Mouse (Mus musculus) liver, embryonic 14.5 days (tissue): ENCODE data around the gene Gtf2f2. TPM values are rescaled to one million over a fixed set of nuclear protein-coding genes. Genes with fewer than 3 reads are reported as not detected.

Source experiments
- ATAC-seq: fragments of 200-750 bp; cut with Nextera tagmentation; 2 replicates; pipeline ENCODE4 v1.8.0; 2017; ENCODE audit warnings: moderate number of reproducible peaks, mild to moderate bottlenecking, moderate library complexity; ENCODE audit not compliant: insufficient read depth
- DNase-seq, 3 experiments: peaks; one replicate each; pipeline ENCODE4 v3.0.0-alpha.2; 2012 to 2013; ENCODE audit warnings: low read depth in 3 of 3, low spot score in 3 of 3
- H3K27ac ChIP-seq: fragments of 300-500 bp; sonication (generic); 2 replicates; pipeline ENCODE4 v1.5.1; 2014; ENCODE audit warnings: moderate library complexity, mild to moderate bottlenecking, control low read depth, inconsistent platforms
- H3K27me3 ChIP-seq: fragments of 300-500 bp; sonication (generic); 2 replicates; pipeline ENCODE4 v1.6.1; 2014; ENCODE audit warnings: mild to moderate bottlenecking, low read length, moderate library complexity; ENCODE audit not compliant: control insufficient read depth, insufficient read depth
- H3K36me3 ChIP-seq: fragments of 300-500 bp; sonication (generic); replicated peaks from 2 replicates; pipeline ENCODE4 v1.6.1; 2014; ENCODE audit warnings: low read depth; ENCODE audit not compliant: control insufficient read depth, insufficient read depth
- H3K4me1 ChIP-seq, 2 experiments: fragments of 200-500 bp in 1 of 2; fragments of 300-500 bp in 1 of 2; sonication (generic) in 1 of 2; replicated peaks; 2 replicates each; pipeline ENCODE4 v1.6.1; 2012 to 2014; ENCODE audit warnings: antibody characterized with exemption in 1 of 2, inconsistent platforms in 1 of 2, low read length in 1 of 2; ENCODE audit not compliant: control insufficient read depth in 2 of 2, insufficient read depth in 2 of 2
- H3K4me2 ChIP-seq: fragments of 300-500 bp; sonication (generic); 2 replicates; pipeline ENCODE4 v1.6.1; 2014; ENCODE audit warnings: low read depth, mild to moderate bottlenecking, control low read depth, moderate library complexity
- H3K4me3 ChIP-seq, 2 experiments: fragments of 200-500 bp in 1 of 2; fragments of 300-500 bp in 1 of 2; sonication (generic) in 1 of 2; 2 replicates each; pipeline ENCODE4 v1.5.1; 2012 to 2014; ENCODE audit warnings: low read depth in 2 of 2, low read length in 2 of 2, mild to moderate bottlenecking in 2 of 2, control low read depth in 1 of 2, inconsistent platforms in 1 of 2, moderate library complexity in 1 of 2; ENCODE audit not compliant: insufficient read depth in 1 of 2
- H3K9ac ChIP-seq: fragments of 300-500 bp; sonication (generic); replicated peaks from 2 replicates; pipeline ENCODE4 v1.6.1; 2014; ENCODE audit warnings: mild to moderate bottlenecking, control low read depth, moderate library complexity
- H3K9me3 ChIP-seq: fragments of 300-500 bp; sonication (generic); 2 replicates; pipeline ENCODE4 v1.6.1; 2016; ENCODE audit warnings: low read length, mixed read lengths; ENCODE audit not compliant: control insufficient read depth
- CTCF ChIP-seq: IDR thresholded peaks from 2 replicates; pipeline ENCODE4 v1.5.1; 2016; ENCODE audit warnings: antibody characterized with exemption, low read depth, control low read depth
- EP300 ChIP-seq: IDR thresholded peaks from 2 replicates; pipeline ENCODE4 v1.6.1; 2016; ENCODE audit warnings: antibody characterized with exemption, low read depth
- WGBS: fragments of 180-500 bp; shearing (Covaris S2); extraction: QIAGEN DNeasy Blood & Tissue Kit; methylation state at CpG from one replicate; pipeline ENCODE4 v1.1.7; 2014; ENCODE audit not compliant: insufficient replicate concordance; 5-methylcytosine and 5-hydroxymethylcytosine counted together
- polyA plus RNA-seq, 2 experiments: library from polyadenylated mRNA; depleted of rRNA in 1 of 2; stranded (reverse) in 1 of 2; unstranded in 1 of 2; fragments of >200 nt; fragmentation: Nextera tagmentation in 1 of 2; extraction: Ambion mirVana in 1 of 2; gene quantifications; 2 replicates each; pipeline versions ENCODE4 v1.2.1 to v1.2.3; 2012 to 2014

Gene Gtf2f2
- polyA plus RNA-seq, 2 experiments, result 13.1 to 27.1 TPM

DNA sequence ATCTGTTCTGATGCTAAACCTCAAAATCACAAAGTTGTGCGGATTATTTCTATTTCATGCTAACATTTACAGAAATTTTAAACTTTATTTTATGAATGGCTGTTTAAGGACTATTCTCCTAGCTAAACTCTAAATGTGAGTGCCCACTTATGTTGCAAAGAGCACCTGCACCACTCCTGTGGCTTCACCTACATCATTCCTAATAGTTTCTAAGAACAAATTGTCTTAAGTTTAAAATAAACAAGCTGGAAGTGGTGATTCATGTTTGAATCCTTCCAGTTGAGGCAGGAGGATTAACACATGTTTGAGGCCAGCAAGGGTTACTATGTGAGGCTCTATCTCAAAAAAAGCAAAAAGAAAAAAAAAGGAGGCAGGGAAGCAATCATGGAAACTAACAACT is 46.2 kb downstream of the Gtf2f2 start:
- H3K36me3 ChIP-seq, result no peaks in the 10 kb centered on the region
- H3K27ac ChIP-seq, result no peak overlapping the region
- TF ChIP-seq CTCF (no peak), EP300 (no peak)
- DNase-seq (no peak), ATAC-seq (no peak)
- H3K4me2 ChIP-seq, result no peak overlapping the region
- no peak overlapping the region for H3K4me3 ChIP-seq
- H3K9ac ChIP-seq, result no peak overlapping the region
- H3K4me1 ChIP-seq, result no peaks in the 10 kb centered on the region
- no peaks in the 10 kb centered on the region for H3K9me3 ChIP-seq
- 78% methylated on average over 1 of the region's 1 CpGs for WGBS
- H3K27me3 ChIP-seq, result no peaks in the 10 kb centered on the region

DNA sequence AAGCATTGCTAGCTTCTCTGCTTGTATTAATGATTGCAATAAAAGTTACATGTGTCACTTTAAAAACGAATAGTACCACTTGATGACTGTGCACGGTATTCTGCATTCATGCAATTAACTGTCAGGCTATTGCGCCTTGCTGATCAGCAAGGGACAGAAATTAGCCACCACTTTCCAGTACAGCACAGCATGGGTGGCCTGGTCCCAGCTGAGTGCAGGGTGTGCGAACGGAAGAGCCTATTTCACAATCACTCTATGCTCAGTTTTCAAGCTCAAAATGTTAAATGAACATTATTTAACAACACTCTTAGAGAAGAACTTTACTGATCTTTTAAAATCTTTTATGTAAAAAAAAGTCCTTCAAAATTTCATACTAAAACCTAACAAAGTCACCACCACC is 46.7 kb downstream of the Gtf2f2 start:
- H3K9me3 ChIP-seq, result no peaks in the 10 kb centered on the region
- DNase-seq (no peak), ATAC-seq (no peak)
- H3K27ac ChIP-seq, result no peak overlapping the region
- no peak overlapping the region for H3K4me2 ChIP-seq
- TF ChIP-seq CTCF (no peak), EP300 (no peak)
- no peak overlapping the region for H3K9ac ChIP-seq
- H3K4me1 ChIP-seq, result no peaks in the 10 kb centered on the region
- H3K4me3 ChIP-seq, result no peak overlapping the region
- 68% methylated on average over 5 of the region's 5 CpGs for WGBS
- no peaks in the 10 kb centered on the region for H3K27me3 ChIP-seq
- H3K36me3 ChIP-seq, result no peaks in the 10 kb centered on the region

DNA sequence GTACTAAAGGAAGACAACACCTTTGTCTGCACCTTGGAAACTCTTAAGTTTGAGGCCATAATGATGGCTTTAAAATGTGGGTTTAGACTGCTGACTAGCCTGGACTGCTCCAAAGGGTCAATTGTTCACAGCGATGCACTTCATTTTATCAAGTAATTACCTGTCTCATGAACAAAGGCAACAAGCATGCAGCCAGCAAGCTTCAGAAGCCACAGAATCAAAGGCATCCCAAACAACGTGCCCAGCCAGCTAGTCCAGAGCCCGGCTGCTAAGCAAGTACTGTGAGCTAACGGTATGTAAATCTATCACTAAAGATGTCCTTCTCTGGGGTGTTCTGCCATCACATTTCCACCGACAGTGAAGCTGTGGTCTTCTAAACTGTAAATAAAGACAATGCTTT is 47.5 kb downstream of the Gtf2f2 start:
- no peak for DNase-seq
- H3K36me3 ChIP-seq, result no peaks in the 10 kb centered on the region
- no peaks in the 10 kb centered on the region for H3K9me3 ChIP-seq
- no peak for ATAC-seq
- H3K4me3 ChIP-seq, result no peak overlapping the region
- no peak overlapping the region for H3K9ac ChIP-seq
- no peak overlapping the region for H3K4me2 ChIP-seq
- no peaks in the 10 kb centered on the region for H3K4me1 ChIP-seq
- TF ChIP-seq EP300 (no peak), CTCF (no peak)
- H3K27me3 ChIP-seq, result no peaks in the 10 kb centered on the region
- H3K27ac ChIP-seq, result no peak overlapping the region
- WGBS, result 77% methylated on average over 5 of the region's 5 CpGs

DNA sequence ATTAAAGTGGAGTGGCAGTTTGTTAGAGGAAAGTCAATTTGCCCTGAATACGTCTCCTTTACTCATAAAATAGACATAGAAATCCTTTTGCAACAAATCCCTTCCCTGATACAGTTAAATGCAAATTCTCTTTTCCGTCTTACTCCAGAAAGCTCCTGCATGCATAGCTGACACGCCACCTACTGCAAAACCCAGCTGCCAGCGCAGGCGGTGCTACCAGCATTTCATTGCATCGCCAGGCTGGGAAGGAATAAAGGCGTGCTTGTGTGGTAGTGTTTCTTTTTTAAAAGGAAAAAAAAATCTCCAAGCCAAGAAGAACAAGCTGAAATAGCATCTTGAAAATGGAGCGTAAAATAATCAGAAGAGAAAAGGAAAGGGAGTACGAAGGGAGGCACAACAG is 48.4 kb downstream of the Gtf2f2 start:
- no peaks in the 10 kb centered on the region for H3K9me3 ChIP-seq
- H3K27ac ChIP-seq, result no peak overlapping the region
- TF ChIP-seq EP300 (no peak), CTCF (no peak)
- H3K4me2 ChIP-seq, result no peak overlapping the region
- no peaks in the 10 kb centered on the region for H3K27me3 ChIP-seq
- DNase-seq, result no peak
- ATAC-seq, result no peak
- no peak overlapping the region for H3K4me3 ChIP-seq
- H3K9ac ChIP-seq, result no peak overlapping the region
- no peaks in the 10 kb centered on the region for H3K36me3 ChIP-seq
- H3K4me1 ChIP-seq, result no peaks in the 10 kb centered on the region
- whole genome bisulfite sequencing, result 85% methylated on average over 9 of the region's 9 CpGs

DNA sequence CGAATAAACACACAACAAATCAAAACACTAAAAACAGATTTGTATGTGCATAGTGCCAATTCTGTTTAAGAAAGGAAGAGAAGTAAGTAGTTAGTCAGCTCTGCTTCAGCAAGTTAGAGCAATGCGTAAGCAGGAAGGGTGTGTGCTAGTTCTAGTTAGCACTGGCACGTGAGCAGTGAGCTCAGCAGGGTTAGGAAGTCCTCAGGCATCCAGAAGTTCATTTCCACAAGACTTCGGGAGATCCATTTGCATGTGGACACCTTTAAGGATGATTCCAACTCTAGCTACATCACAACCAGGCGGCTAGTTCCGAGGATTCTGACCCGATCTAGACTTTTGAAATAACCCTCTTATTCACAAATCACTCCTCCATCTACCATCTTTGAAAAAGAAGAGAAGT is 55.9 kb downstream of the Gtf2f2 start, which contains the start of gene Kctd4:
Gene Kctd4 (plus strand): TSS at position 244 of the 400 bp plus-strand sequence.
- H3K27ac ChIP-seq, result no peak within 1 kb of the TSS
- no peaks in the 10 kb centered on the region for H3K27me3 ChIP-seq
- DNase-seq (no peak), ATAC-seq (no peak)
- no peaks in the 10 kb centered on the region for H3K9me3 ChIP-seq
- no peak within 1 kb of the TSS for H3K9ac ChIP-seq
- H3K36me3 ChIP-seq, result no peaks in the 10 kb centered on the region
- no peaks in the 10 kb centered on the region for H3K4me1 ChIP-seq
- WGBS, result 76% methylated on average over 7 of the region's 7 CpGs
- no peak within 1 kb of the TSS for H3K4me2 ChIP-seq
- TF ChIP-seq EP300 (no peak), CTCF (no peak)
- no peak within 1 kb of the TSS for H3K4me3 ChIP-seq

DNA sequence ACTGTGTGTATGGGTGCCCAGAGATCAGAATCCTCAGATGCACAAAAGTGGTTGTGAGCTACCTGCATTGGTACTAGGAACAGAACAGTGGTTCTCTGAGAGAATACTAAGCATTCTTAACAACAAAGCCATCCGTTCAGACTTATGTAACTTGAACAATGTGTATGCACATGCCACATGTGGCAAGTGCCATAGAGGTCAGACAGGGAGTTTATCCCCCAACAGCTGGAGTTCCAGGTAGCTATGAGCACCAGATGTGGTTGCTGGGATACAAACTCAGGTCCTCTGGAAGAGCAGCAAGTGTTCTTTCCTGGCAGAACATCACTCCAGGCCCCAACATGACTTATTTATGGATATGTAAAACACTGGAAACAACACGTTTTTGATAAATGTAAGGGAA is 57.7 kb downstream of the Gtf2f2 start:
- Histone ChIP-seq H3K9ac (no peak overlapping the region), H3K4me2 (no peak overlapping the region), H3K36me3 (no peaks in the 10 kb centered on the region), H3K27me3 (no peaks in the 10 kb centered on the region), H3K4me1 (no peaks in the 10 kb centered on the region), H3K9me3 (no peaks in the 10 kb centered on the region), H3K27ac (no peak overlapping the region), H3K4me3 (no peak overlapping the region)
- TF ChIP-seq CTCF, result no peak
- TF ChIP-seq EP300, result no peak
- DNase-seq (no peak), ATAC-seq (no peak)
- WGBS, result 55% methylated on average over 2 of the region's 2 CpGs
